Mouse (Mus musculus) layer of hippocampus, postnatal 14 days (tissue): Measurements from ENCODE around the gene Slc6a6. TPM values are rescaled to one million over a fixed set of nuclear protein-coding genes. Genes with fewer than 3 reads are reported as not detected.

ENCODE experiments used
- DNase-seq, 2 experiments: peaks; one replicate each; pipeline ENCODE4 v3.0.0; 2021 to 2022; ENCODE audit warnings: low spot score in 2 of 2, mixed read lengths in 1 of 2
- total RNA-seq, 2 experiments: library from RNA; stranded (reverse); gene quantifications; 2 replicates each; pipeline ENCODE4 v1.2.3; 2021

Slc6a6 gene
- total RNA-seq, 2 experiments from 2014 or later: 149 to 151 TPM

DNA sequence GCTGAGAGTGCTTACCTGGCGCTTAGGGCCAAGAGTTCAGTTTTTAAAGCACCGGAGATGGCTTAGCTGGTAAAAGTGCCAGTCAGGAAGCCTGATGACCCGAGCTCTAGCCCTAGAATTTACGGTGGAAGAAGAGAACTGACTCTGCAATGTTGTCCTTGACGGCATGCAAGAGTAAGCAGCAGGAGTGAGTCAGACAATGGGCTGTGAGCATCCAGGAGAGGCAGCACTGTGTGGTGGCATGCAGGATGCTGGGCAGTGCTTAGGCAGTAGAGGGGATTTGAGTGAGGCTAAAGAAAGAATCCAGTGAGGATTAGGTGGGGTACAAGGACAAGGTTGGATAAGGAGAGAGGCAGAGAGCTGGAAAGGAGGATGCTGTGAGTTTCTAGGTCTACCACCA, 15.6 kb upstream of the Slc6a6 start:
- DNase-seq: no peak

DNA sequence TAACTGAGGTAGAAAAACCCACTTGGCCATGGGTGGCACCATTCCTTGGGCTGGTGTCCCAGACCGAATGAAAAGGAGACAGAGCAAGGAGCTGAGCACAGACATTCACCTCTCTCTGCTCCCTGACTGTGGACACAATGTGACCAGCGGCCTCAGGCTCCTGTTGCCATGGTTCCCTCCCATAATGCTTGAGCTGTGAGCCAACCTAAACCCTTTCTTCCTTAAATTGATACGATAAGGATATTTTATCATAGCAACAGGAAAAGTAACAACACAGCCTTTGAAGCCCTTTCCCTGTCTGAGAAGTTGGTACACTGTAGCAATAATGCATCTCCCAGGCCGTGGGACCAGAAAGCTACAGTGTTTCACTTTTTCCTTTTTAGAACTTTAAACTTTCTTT, 14.6 kb upstream of the Slc6a6 start:
- DNase-seq: no peak

DNA sequence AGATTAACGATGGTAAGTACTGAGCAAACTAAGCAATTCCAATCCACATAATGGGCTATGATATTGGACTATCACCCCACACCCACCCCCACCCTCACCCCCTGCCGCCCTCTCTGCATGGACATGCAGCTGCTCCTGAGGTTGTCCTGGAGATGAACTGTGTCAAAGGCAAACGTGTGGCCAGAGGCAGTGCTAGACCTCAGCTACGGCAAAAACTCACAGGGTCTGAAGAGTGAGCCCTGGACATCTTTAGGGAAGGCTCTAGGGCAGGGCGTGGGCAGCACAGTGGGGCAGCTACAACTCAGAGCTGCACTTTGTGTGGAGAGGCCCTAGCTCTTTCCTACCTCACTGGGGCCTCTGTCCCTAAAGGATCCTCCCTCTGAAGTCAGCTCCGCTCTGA, 13.6 kb upstream of the Slc6a6 start:
- DNase-seq: no peak

DNA sequence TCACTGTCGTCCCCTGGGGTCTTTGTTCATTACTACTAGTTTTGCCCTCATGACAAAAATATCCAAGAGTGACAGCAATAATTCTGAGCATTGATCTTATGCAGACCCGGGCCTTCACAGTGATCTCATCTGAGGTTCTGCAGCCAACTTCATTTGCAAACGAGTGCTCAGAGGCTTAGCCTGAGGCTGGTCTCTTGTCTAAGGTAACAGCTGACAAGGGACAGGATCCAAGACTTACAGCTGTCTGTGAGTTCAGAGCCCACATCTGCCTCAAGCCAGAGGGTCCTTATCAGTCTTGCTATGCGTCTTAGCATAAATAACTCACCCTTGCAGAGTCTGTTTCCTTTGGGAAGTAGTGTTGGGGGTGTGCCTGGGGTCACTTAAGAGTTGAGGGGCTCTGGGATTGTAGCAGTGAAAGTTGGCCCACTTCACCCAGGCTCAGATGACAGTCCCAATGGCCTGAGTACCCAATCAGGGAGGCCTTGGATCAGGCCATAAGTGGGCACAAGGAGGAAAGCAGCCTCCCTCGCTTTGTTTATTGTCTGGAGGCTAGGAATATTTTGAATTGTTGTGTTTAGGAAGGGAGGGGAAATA, 9.0 kb upstream of the Slc6a6 start:
- DNase-seq: no peak

DNA sequence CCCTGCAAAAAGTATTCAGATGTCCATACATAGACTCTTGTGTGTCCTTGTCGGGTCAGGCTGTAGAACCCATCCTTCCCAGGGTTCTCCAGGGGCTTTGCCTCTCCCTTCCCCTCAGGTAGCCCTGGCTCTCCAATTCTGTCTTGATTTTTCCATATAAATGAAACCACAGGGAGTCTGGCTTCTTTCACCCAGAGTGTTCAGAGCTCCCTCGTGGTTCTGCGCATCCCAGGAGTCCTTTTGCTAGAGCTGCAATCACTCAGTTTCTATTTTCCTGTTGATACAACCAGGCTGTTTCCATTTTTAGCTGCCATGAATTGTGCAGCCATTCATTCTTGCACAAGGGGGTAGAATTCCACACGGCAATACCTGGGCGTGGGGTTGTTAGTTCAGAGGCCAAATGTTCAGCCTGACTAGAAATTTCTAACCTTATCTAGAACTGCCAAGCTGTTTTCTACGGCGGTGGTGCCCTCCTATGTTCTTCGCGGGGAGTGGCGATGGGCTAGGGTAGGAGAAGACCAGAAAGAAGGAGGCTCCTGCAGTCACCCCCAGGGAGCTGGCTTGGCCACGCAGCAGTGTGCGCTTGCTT, 5.3 kb upstream of the Slc6a6 start:
- no peak for DNase-seq

DNA sequence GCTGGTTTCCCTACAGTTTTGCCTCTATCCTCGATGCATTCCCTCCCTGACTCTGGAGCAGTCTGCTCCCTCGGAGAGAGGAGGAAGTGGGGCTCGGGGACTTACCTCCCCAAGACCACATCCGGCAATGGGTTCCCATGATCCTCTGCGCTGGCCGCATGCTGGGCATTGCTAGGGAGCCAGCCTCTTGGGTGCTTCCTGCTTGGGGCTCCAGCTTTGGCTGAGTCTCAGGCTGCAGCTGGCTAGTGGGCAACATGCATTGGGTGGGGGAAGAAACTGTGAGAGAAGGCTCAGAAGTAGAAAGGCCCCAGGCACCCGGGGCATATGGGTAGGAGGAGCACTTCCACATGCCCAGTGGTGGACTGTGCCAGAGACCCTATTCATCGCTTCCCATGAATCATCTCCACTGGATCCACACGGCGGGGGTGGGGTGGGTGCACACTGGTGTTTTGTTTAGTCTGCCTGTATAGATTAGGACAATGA, 4.7 kb upstream of the Slc6a6 start:
- peak; percentile 39 to 61 for DNase-seq

DNA sequence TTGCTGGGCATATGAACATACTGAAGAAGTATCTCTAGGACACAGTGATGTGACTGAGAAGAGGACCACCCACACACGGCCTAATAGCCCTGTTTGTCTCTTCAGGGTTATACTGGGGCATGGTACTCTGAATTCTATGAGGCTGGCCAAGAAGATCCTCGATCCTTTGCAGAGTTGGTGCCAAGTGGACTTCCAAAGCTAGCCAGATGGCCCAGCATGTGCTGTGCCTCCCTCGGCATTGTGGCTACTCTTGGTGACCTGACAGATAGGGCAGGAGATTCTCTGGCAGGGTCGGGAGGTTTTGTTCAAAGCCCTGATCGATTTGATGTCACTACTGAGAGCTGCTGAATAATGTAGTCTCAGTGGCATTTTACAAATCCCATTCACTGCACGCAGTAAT, 4.1 kb upstream of the Slc6a6 start:
- no peak for DNase-seq

DNA sequence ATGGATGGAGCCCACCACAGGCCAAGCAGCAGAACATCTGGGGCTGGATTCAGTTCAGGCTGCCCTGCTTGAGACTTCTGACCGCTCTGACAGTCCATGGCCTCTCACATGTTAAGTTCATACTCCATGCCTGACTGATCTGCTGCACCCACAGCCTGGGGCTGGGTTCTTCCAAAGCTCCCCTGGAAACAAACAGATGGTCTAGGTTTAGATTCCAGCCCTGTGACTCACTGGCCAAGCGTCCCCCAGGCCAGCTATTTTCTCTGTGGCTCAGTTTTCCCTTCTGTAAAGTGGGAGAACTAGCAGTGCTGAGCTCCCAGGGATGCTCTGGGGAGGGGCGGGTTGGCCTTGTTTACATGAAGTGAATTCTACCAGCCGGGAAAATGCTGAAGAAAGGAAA, 2.0 kb upstream of the Slc6a6 start:
- DNase-seq: no peak

DNA sequence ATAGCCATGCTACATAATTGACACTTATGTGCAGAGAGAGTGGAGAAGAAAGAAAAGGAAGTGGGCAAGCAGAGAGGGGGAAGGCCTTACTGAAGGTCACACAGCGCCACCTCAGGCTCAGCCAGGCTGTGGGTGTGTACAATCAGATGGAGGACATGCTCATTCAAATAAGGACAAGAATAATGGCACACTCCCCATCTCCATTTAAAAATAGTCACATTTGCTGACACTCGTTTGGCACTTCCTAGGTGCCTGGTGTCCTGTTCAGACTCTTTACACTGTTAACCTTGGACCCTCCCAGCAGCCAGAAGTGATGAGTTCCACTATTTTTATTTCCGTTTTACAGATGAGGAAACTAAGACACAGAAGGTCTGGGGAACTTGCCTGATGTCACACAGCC, 732 bp upstream of the Slc6a6 start:
- no peak for DNase-seq

DNA sequence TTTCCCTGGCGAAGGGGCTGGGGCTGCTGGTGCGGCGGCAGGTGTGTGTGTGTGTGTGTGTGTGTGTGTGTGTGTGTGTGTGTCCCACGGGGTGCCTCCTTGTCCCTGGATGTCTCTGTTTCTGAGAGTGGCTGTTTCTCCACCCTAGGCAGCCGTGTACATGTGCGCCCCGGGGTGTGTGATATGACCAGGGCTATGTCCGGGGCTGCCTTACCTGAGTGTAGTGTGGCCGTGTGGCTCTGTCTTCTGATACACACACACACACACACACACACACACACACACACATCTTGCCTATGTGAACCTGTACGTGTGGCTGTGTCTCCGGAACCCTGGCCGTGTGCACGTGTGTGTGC, 599 bp downstream of the Slc6a6 start:
- no peak for DNase-seq

DNA sequence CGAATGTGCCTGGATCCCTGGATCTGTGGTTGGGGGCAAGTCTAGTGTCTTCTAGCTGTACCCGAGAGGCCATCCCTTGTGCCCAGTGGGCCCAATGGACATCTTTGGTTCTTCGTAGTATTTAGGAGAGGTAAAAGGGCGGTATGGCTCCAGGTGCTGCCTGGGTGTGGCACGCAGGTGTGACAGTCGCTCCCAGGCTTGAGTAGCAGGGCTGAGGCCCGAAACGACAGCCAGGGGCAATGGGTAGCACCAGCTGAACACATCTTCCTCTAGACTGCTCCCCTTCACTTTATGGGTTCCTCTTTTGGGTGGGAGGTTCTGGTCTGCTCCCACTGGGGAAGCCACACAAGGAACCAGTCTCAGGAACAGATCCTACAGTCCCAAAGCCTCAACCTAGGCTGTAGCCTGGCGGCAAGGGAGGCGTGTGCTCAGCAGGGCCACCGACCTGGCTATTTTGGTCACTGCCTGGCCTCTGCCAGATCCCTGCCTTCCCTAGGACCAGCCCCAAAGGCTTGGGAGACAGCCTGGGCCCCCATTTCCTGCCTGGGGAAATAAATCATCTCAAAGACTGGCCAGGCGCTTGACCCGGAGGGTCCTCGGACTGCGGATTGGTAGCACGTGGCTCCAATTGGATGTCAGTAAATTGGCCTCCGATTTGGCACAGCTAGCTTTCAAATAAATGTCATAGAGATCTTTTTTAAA, 1.1 kb downstream of the Slc6a6 start:
- peak in 1 of 2 experiments; percentile 32 for DNase-seq

DNA sequence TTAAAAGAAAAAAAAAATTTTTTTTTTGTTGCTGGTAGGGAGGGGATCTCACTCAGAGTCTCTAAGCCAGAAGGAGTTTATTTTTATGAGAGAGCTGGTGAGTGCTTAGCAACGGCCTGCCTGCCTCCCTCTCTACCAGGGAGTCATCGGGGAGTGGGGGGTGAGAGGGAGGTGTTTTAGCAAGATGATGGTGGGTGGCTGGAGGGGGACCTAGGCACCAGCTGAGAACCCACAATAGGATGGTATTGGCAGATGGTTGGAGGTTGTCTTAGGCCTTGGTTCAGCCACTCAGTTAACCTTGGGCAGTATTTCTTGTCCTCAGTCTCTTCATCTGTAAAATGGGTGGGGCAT, 1.7 kb downstream of the Slc6a6 start:
- DNase-seq: peak; percentile 32 to 65

DNA sequence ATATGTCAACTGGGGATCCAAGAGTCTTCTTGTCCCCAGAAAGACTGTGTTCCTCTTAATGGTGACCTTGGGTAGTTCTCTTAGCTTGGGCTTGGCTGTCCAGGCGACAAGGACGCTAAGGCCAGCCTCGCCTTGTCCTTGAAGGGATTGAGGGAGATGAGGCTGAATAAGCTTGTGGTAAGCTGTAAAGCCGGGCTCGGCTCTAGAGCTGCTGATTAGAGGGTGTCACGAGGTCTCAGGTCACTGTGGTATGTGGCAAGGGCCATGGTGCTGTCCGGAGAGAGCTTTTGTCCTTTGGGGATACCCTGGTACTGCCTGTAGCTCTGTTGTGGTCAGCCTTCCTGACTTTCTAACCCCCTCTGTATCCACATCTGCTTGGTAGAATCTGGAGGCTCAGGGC, 2.0 kb downstream of the Slc6a6 start:
- DNase-seq: no peak

DNA sequence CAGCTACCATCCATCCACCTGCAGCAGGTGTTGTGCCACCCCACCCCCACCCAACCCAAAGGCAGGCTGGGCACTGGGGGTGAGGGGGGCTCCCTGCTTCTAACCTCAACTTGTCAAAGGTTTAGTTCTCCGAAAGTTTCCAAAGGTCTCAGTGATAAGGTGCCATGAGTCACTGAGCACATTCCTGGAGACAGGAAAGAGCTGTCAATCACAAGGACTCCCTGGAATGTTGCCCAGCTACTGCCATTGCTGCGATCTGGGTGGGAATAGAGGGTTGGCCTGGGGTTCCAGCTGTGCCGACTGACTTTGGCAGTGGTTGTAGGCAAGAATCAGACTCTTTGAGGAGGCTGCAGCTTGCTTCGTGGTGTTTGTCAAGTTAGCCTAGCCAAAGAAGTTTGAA, 2.7 kb downstream of the Slc6a6 start:
- DNase-seq: no peak

DNA sequence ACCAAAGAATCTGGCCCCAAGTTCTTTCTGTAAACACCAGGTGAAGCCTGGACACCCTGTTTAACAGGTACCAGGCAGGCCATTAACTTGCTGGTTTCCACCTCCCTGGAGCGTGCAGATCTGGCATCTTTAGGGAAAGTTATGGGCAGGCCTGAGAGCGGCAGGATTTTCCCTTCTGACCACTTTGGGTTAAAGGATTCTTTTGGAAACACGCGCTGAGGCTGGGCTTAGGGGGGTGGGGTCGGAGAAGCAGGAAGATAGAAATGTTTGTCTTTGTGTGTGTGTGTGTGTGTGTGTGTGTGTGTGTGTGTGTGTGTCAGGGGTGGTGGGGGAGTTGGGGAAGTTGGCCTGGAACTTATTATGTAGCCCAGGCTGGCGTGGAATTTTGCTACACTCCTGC, 4.2 kb downstream of the Slc6a6 start:
- DNase-seq: no peak

DNA sequence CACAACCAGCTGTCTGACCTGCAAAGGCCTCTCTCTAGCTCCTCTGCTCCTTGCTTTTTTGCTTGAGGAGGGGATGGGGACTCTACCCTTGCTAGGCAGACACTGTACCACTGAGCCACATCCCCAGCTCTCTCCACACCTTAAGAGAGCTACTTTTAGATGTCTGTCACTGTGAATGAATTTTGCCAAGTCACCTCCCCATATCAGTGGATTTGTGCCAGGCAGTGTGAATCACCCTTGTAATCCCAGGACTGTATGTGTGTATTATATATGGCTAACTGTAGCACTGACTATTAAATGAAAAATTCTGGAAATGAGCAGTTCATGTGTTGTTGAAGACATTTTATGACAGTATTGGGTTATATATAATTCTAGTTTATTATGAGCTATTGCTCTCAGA, 5.4 kb downstream of the Slc6a6 start:
- DNase-seq: no peak

DNA sequence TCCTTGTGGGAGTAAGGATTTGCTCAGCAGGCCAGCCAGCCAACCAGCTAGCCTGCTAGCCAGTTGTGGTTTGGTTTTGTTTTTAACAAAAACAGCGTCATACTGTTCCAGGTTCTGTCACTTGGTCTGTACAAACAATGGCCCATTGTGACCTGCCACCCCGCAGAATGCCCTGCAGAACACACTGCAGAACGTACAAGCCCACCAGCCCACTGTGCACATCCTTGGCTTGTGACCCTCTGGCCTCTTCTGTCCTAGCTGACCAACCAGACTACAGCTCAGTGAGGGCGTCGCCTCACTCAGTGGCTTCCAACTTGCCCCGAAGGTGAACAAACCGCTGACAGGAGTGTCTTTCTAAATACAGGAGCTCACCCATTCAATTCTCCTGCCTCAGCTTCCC, 6.4 kb downstream of the Slc6a6 start:
- no peak for DNase-seq

DNA sequence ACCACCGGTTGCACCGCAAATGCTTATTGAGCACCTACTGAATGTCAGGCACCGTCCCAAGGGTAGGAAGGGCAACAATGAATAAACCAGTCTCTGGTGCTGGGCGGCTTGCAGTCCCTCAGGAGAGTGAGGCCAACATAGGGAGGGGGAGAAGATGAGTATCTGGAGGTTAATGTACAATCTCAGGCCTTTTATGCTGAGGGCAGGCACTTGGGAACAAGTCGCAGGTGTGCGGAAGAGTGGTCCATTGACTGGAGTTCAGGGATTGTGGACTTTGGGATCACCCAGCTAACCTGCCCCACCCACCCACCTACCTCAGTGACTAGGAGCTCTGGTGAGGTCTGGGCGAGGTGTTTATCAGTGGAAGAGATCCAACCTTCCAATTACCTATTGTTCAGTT, 6.8 kb downstream of the Slc6a6 start:
- no peak for DNase-seq

DNA sequence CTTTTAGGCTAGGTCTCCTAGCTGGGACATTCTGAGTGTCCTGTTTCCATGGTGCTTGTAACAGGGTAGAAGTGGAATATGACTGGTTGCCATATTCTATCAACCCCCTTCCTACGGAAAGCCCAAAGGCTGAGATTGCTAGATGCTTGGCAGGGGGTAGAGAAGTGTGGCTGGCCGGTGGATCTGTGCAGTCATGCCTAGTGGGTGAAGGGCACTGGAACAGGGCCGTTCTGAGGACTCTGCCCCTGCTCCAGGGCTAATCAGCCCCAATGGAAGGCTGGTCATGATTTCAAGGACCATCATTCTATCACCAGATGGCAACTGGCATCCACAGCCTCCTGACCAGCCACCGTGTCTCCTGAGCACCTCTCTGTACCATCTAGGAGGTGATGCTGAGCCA, 7.7 kb downstream of the Slc6a6 start:
- no peak for DNase-seq

DNA sequence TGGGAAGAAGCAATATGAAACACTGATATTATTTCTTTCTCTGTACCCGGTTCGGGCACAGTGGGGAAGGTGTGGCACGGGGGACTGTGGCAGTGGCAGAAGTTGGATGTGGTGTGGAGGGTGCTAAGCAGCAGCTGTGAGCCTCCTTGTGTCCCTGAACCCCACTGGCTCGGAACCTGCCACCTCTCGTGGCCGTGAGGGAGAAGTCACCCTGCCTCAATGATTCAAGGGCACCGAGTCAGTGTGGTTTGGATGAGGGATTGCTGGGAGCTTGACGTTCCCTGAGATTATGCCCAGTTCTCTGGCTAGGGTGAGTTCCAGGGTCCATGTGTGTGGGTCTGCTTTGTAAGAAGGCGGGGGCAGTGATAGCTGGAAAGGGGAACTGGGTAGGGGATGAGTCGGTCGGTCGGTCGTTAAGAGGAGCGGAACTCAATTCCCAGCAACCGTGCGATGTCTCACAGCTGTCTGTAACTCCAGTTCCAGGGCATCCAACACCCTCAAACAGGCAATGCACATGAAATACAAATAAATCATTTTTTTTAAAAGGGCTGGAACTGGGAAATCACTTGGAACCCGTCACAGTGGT, 9.5 kb downstream of the Slc6a6 start:
- no peak for DNase-seq

DNA sequence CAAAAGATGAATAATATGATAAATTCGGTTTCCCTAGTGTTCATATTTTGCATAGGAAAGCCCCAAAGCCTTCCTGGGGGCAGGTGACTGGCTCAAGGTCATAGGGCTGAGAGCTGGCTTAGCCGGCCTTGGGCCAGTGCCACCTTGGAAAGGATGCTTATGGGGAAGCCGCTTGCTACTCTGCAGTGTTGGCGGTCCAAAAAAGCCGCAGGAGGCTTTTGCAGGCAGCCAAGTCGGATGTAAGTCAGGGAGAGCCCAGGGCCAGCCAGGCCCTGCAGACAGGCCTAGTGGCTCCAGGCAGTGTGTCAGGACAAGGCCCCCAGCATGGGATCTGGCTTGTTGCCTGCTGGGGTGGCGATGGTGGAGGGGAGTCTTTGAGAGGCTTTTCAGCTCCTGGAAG, 10.8 kb downstream of the Slc6a6 start:
- DNase-seq: peak; percentile 42 to 68

DNA sequence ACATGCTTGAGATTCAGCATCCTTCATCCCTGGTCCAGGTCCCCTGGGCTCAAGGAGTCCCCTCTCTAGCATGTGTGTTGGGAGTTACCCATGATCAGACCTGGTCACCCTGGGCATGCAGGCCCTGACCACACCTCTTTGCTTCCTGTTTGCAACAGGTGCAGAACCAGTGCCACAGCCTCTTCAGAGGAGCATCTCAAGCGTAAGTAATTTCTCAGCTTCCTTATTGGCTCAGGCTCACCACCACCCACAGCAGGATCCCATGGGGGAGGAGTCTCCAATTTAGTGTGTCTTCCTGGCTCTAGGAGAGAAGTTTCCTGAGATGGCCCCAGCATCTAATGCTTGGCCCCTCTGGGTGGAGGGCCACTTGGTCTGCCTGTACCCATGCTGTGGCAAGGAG, 15.0 kb downstream of the Slc6a6 start:
- no peak for DNase-seq
